Mouse (Mus musculus): Measurements from ENCODE around the gene Tpra1.

The Tpra1 gene

GRCm38 (mm10) chr6:88901947-88902820, at the start of gene Tpra1:
Gene Tpra1, plus strand, starts transcription at chr6:88902251.
- DNase-seq = peak; percentile 95

- DNase-seq = no peak
Measured at GRCm38 (mm10) chr6:88854509-88854908, 47.5 kb upstream of the Tpra1 start.

GRCm38 (mm10) chr6:88855636-88856035, 46.4 kb upstream of the Tpra1 start:
- DNase-seq = peak; percentile 82

- no peak for DNase-seq
Measured at GRCm38 (mm10) chr6:88857249-88857648, 44.8 kb upstream of the Tpra1 start.

GRCm38 (mm10) chr6:88857830-88858229, 44.2 kb upstream of the Tpra1 start:
- DNase-seq = no peak

- no peak for DNase-seq
Measured at GRCm38 (mm10) chr6:88858341-88858740, 43.7 kb upstream of the Tpra1 start.

- DNase-seq = peak; percentile 37
Measured at GRCm38 (mm10) chr6:88860914-88861313, 41.1 kb upstream of the Tpra1 start.

GRCm38 (mm10) chr6:88865704-88866103, 36.3 kb upstream of the Tpra1 start:
- DNase-seq = no peak

- DNase-seq = no peak
Measured at GRCm38 (mm10) chr6:88869459-88869858, 32.6 kb upstream of the Tpra1 start.

- no peak for DNase-seq
Measured at GRCm38 (mm10) chr6:88870594-88870993, 31.5 kb upstream of the Tpra1 start.

GRCm38 (mm10) chr6:88871546-88871945, 30.5 kb upstream of the Tpra1 start:
- DNase-seq = no peak

GRCm38 (mm10) chr6:88872811-88873210, 29.2 kb upstream of the Tpra1 start:
- DNase-seq = no peak

- no peak for DNase-seq
Measured at GRCm38 (mm10) chr6:88873965-88874867, 27.8 kb upstream of the Tpra1 start.

GRCm38 (mm10) chr6:88874868-88875508, 27.1 kb upstream of the Tpra1 start, which contains the start of gene Podxl2:
Gene Podxl2, minus strand, starts transcription at chr6:88875044.
- DNase-seq = peak; percentile 70

GRCm38 (mm10) chr6:88879471-88879870, 22.6 kb upstream of the Tpra1 start:
- DNase-seq = no peak

- DNase-seq = no peak
Measured at GRCm38 (mm10) chr6:88881334-88881733, 20.7 kb upstream of the Tpra1 start.

GRCm38 (mm10) chr6:88884195-88884594, 17.9 kb upstream of the Tpra1 start:
- no peak for DNase-seq

GRCm38 (mm10) chr6:88884690-88885089, 17.4 kb upstream of the Tpra1 start:
- no peak for DNase-seq

- DNase-seq = no peak
Measured at GRCm38 (mm10) chr6:88885644-88886416, 16.2 kb upstream of the Tpra1 start.

- DNase-seq = no peak
Measured at GRCm38 (mm10) chr6:88886417-88886967, 15.6 kb upstream of the Tpra1 start.

GRCm38 (mm10) chr6:88889410-88890042, 12.5 kb upstream of the Tpra1 start:
- no peak for DNase-seq

Measured in lung, postnatal 14 days (tissue).